Mouse (Mus musculus) cerebellum, adult 2 months (tissue): ENCODE data around the gene Rgs12. TPM values are rescaled to one million over a fixed set of nuclear protein-coding genes. Genes with fewer than 3 reads are reported as not detected.
A peak's percentile ranks its signal among the peaks of the same experiment; 100 is the strongest.

ENCODE experiments used
- DNase-seq, 2 experiments: peaks; one replicate each; pipeline ENCODE4 v3.0.0; 2021
- H3K27ac ChIP-seq: fragments of 200-500 bp; 2 replicates; pipeline ENCODE4 v1.5.1; 2012; ENCODE audit warnings: low read length, control low read depth, inconsistent platforms; ENCODE audit not compliant: insufficient read depth
- H3K27me3 ChIP-seq: fragments of 200-500 bp; 2 replicates; pipeline ENCODE4 v1.6.1; 2012; ENCODE audit warnings: inconsistent platforms, mild to moderate bottlenecking, low read length, moderate library complexity; ENCODE audit not compliant: control insufficient read depth, insufficient read depth
- H3K4me1 ChIP-seq: fragments of 200-500 bp; 2 replicates; pipeline ENCODE4 v1.6.1; 2011; ENCODE audit warnings: low read length; ENCODE audit not compliant: control insufficient read depth, insufficient read depth
- H3K4me3 ChIP-seq: fragments of 200-500 bp; replicated peaks from 2 replicates; pipeline ENCODE3; 2011; ENCODE audit warnings: mild to moderate bottlenecking, low read depth, low read length, control low read depth; ENCODE audit not compliant: insufficient read depth
- CTCF ChIP-seq: fragments of 200-500 bp; IDR thresholded peaks from 2 replicates; pipeline ENCODE4 v1.5.1; 2011; ENCODE audit warnings: low read depth, mild to moderate bottlenecking, control low read depth, low read length, moderate library complexity, borderline replicate concordance; ENCODE audit not compliant: insufficient read depth
- POLR2A ChIP-seq: fragments of 200-500 bp; IDR thresholded peaks from 2 replicates; pipeline ENCODE4 v1.6.1; 2011; ENCODE audit warnings: low read length, control low read depth, borderline replicate concordance; ENCODE audit not compliant: insufficient read depth
- WGBS: fragments of 180-500 bp; shearing (Covaris S2); methylation state at CpG from one replicate; pipeline ENCODE4 v1.1.7; 2018; 5-methylcytosine and 5-hydroxymethylcytosine counted together
- polyA plus RNA-seq: library from polyadenylated mRNA; depleted of rRNA; stranded (reverse); fragments of >200 nt; gene quantifications from 2 replicates; pipeline ENCODE4 v1.2.3, GENCODE M21; 2012

The Rgs12 gene
- polyA plus RNA-seq, 1 experiment: 13.0 TPM

- WGBS: 97% methylated on average over 1 of the region's 1 CpGs
- H3K4me1 ChIP-seq: no peaks in the 10 kb centered on the region
- H3K27me3 ChIP-seq: no peaks in the 10 kb centered on the region
- DNase-seq: no peak
- TF ChIP-seq CTCF (no peak), POLR2A (no peak)
- H3K4me3 ChIP-seq: no peak overlapping the region
- H3K27ac ChIP-seq: no peak overlapping the region
Measured at GRCm38 (mm10) chr5:34933461-34933860, 15.8 kb upstream of the Rgs12 start.

DNA sequence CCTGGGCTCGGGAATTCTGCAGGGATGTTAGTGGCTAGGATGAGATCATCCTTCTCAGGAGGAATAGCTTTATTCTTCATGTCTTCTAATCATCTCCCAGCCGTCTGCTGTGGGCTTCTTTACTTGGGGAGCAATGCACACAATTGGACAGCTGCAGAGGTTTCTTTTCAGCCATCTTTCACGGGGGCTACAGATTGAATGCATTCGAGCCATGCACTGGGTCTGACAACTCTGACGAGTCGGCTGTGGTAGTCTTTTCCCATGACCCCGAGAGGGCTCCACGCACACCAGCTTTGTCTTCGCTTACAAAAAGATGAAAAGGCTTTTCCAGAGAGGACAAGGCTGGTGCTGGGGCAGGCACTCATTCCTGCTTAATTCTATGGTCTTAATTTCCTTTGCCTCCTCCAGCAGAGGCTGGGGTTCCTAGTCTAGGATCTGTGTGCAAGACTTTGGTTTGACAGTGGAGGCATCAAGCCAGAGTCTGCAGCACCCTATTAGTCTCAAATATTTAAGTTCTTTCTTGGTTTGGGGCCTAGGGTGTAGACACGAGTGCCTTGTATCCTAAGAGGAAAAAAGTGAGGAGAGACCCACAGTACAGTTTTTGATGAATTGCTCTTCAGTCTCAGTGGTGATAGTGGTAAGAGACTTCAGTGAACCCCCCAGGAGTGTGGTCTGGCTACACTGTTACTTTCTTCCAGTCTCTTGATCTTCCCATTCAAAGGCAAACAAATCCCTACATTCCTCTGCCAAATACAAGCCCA, 7.4 kb upstream of the Rgs12 start:
- Histone ChIP-seq H3K27me3 (no peaks in the 10 kb centered on the region), H3K27ac (no peak overlapping the region), H3K4me3 (no peak overlapping the region), H3K4me1 (no peaks in the 10 kb centered on the region)
- DNase-seq: no peak
- WGBS: 28% methylated on average over 10 of the region's 10 CpGs
- no peak for TF ChIP-seq CTCF

DNA sequence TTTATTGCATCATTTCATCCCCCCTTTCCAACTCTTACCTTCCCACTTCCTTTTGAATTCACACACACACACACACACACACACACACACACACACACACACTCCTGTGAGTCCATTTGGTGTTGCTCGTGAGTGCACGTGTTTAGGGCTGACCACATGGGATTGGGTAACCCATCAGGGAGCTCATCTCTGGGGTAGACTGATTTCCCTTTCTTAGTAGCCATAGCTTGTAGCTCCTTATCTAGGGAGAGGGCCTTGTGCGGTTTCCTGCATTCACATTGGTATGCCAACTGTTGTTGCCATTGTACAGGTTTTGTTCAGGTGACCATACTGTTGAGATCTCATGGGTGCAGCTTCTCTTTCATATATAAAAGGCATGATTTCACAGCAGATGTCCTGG, 5.8 kb upstream of the Rgs12 start:
- no peak for DNase-seq
- Histone ChIP-seq H3K4me1 (no peaks in the 10 kb centered on the region), H3K27ac (no peak overlapping the region), H3K27me3 (no peaks in the 10 kb centered on the region), H3K4me3 (no peak overlapping the region)
- TF ChIP-seq POLR2A: no peak
- TF ChIP-seq CTCF: no peak
- 87% methylated on average over 3 of the region's 3 CpGs for WGBS

DNA sequence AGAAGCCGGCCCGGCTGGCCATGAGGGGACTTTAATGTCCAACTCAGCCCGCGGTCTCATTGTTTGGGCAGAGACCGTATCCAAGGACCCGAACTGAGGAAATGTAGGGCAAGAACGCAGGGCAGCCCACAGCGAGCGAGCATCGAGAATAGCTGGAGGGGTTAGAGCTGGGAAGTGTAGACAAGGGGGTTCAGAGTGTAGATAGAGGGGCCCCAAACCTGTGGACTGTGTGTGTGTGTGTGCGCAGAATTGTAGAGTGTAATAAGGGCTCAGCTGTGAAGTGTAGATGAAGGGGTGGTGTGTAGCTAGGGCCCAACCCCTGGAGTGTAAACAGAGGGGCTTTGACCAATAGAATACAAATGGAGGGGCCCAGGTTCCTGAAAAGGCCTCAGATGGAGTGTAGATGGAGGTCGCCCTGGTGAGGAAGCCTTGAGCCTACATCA, 545 bp downstream of the Rgs12 start:
- H3K27me3 ChIP-seq: no peaks in the 10 kb centered on the region; the same call in 1 of the 2 replicates
- WGBS: 17% methylated on average over 12 of the region's 12 CpGs
- DNase-seq: no peak
- peak overlapping the region; percentile 54 for H3K4me3 ChIP-seq
- H3K4me1 ChIP-seq: no peaks in the 10 kb centered on the region
- TF ChIP-seq CTCF (no peak), POLR2A (no peak)
- peak overlapping the region; percentile 52; the same call in 1 of the 2 replicates for H3K27ac ChIP-seq

GRCm38 (mm10) chr5:34950486-34951160, 1.4 kb downstream of the Rgs12 start:
- WGBS: 64% methylated on average over 6 of the region's 6 CpGs
- TF ChIP-seq POLR2A (no peak), CTCF (no peak)
- H3K27ac ChIP-seq: no peak overlapping the region
- no peak for DNase-seq
- H3K4me3 ChIP-seq: no peak overlapping the region
- H3K4me1 ChIP-seq: peaks cover 2% of the 10 kb centered on the region; the same call in 1 of the 2 replicates
- no peaks in the 10 kb centered on the region; the same call in 1 of the 2 replicates for H3K27me3 ChIP-seq

DNA sequence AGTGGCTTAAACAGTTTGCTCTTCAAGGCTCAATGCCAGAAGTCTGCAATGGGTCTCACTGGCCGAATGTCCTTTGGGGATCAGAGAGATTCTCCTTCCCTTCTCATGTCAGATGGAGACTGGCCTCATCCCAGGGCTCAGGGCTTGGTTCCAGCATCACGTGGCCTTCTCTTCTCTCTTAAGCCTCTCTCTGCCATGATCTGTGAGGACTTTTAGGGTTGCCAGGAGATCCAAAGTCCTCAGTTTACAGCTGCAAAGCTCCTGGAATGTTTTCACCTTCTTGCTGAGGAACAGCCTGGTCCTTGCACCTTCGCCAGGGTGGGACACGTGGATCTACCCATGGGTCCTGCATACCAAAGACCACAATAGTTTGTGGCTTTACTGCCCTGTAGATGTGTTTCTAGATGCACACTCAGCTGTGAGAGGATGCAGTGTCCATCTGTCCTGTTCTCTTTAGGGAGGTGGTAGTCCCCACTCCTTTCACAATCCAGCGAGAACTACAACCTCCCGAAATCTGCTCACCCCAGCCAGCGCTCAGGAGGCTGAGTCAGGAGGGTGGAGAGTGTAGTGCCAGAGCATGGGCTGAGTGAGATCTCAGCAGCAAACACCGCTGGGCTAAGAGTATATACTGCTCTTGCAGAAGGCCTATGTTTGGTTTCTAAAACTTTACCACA, 2.1 kb downstream of the Rgs12 start:
- DNase-seq: no peak
- Histone ChIP-seq H3K27me3 (no peaks in the 10 kb centered on the region; the same call in 1 of the 2 replicates), H3K4me3 (no peak overlapping the region), H3K4me1 (peaks cover 4% of the 10 kb centered on the region; the same call in 1 of the 2 replicates), H3K27ac (no peak overlapping the region)
- TF ChIP-seq POLR2A (no peak), CTCF (no peak)
- 62% methylated on average over 8 of the region's 8 CpGs for WGBS

GRCm38 (mm10) chr5:34954508-34954907, 5.3 kb downstream of the Rgs12 start:
- no peak for DNase-seq
- WGBS: 49% methylated on average over 6 of the region's 6 CpGs
- no peak overlapping the region for H3K27ac ChIP-seq
- no peak overlapping the region for H3K4me3 ChIP-seq
- no peaks in the 10 kb centered on the region; the same call in 1 of the 2 replicates for H3K27me3 ChIP-seq
- H3K4me1 ChIP-seq: peaks cover 4% of the 10 kb centered on the region
- TF ChIP-seq POLR2A (no peak), CTCF (no peak)
